Mouse (Mus musculus): Measurements from ENCODE around the gene C2cd4b. TPM values are rescaled to one million over a fixed set of nuclear protein-coding genes. Genes with fewer than 3 reads are reported as not detected.

Gene C2cd4b
- 0.18 TPM in 1 of 2 replicates, not detected in the other for polyA plus RNA-seq (2012; rRNA removed; ENCODE audit: low replicate concordance)

GRCm38 (mm10) chr9:67759163-67759955 lies at the start of gene C2cd4b:
C2cd4b (plus strand) TSS chr9:67759437.

Other genes with a start within 250 kb of the C2cd4b start
- 30.8 and 48.5 TPM in 2 replicates for gene Tln2, start 199.7 kb upstream of the C2cd4b start, polyA plus RNA-seq (2012; rRNA removed; ENCODE audit: low replicate concordance)
- gene C2cd4a, start 72.9 kb downstream of the C2cd4b start, polyA plus RNA-seq (2012; rRNA removed; ENCODE audit: low replicate concordance) = 0.21 and 9.4 TPM in 2 replicates
- gene Vps13c, start 81.0 kb downstream of the C2cd4b start, polyA plus RNA-seq (2012; rRNA removed; ENCODE audit: low replicate concordance) = 14.3 and 16.4 TPM in 2 replicates